Mouse (Mus musculus): ENCODE results near the gene Ptma. TPM values are rescaled to one million over a fixed set of nuclear protein-coding genes. Genes with fewer than 3 reads are reported as not detected.
A peak's percentile ranks its signal among the peaks of the same experiment; 100 is the strongest.

The Ptma gene
- polyA plus RNA-seq, 1 experiment = 2,341 TPM

- H3K4me1 ChIP-seq (replicated peaks; ENCODE audit: control insufficient read depth, insufficient read depth, low read length) = peaks cover 35% of the 10 kb centered on the region
- DNase-seq = no peak
Observed at GRCm38 (mm10) chr1:86520361-86520760, 6.2 kb upstream of the Ptma start.

GRCm38 (mm10) chr1:86522286-86522871 lies 4.1 kb upstream of the Ptma start:
- Histone ChIP-seq H3K4me1 (replicated peaks; ENCODE audit: control insufficient read depth, insufficient read depth, low read length) (peaks cover 32% of the 10 kb centered on the region), H3K27me3 (ENCODE audit: control insufficient read depth, insufficient read depth, low read length) (no peaks in the 10 kb centered on the region), H3K36me3 (ENCODE audit: control insufficient read depth, insufficient read depth, low read length) (no peaks in the 10 kb centered on the region), H3K27ac (ENCODE audit: control insufficient read depth, insufficient read depth, low read length) (peak overlapping the region; percentile 20; the same call in 1 of the 2 replicates), H3K4me3 (ENCODE audit: control insufficient read depth, insufficient read depth, low read length) (no peak overlapping the region)
- no peak for DNase-seq
- 14% methylated on average over 7 of the region's 7 CpGs for WGBS
- TF ChIP-seq POLR2A (IDR thresholded peaks at IDR 0.05; ENCODE audit: control insufficient read depth, extremely low read depth, insufficient read depth, low read length, poor library complexity) (no peak), CTCF (IDR thresholded peaks at IDR 0.05; ENCODE audit: borderline replicate concordance, control insufficient read depth, extremely low read depth, insufficient read depth, low read length, poor library complexity) (no peak)

More at GRCm38 (mm10) chr1:86520361-86520760, 6.2 kb upstream of the Ptma start:
- Histone ChIP-seq H3K4me3 (ENCODE audit: control insufficient read depth, insufficient read depth, low read length) (no peak overlapping the region), H3K27ac (ENCODE audit: control insufficient read depth, insufficient read depth, low read length) (no peak overlapping the region), H3K27me3 (ENCODE audit: control insufficient read depth, insufficient read depth, low read length) (no peaks in the 10 kb centered on the region), H3K36me3 (ENCODE audit: control insufficient read depth, insufficient read depth, low read length) (no peaks in the 10 kb centered on the region)
- WGBS = 76% methylated on average over 7 of the region's 7 CpGs
- TF ChIP-seq CTCF (IDR thresholded peaks at IDR 0.05; ENCODE audit: borderline replicate concordance, control insufficient read depth, extremely low read depth, insufficient read depth, low read length, poor library complexity) = peak; percentile 43; the same call in 1 of the 2 replicates
- no peak for TF ChIP-seq POLR2A (IDR thresholded peaks at IDR 0.05; ENCODE audit: control insufficient read depth, extremely low read depth, insufficient read depth, low read length, poor library complexity)

GRCm38 (mm10) chr1:86523776-86524618 lies 2.5 kb upstream of the Ptma start:
- Histone ChIP-seq H3K4me3 (ENCODE audit: control insufficient read depth, insufficient read depth, low read length) (no peak overlapping the region), H3K4me1 (replicated peaks; ENCODE audit: control insufficient read depth, insufficient read depth, low read length) (peaks cover 32% of the 10 kb centered on the region)
- WGBS = 72% methylated on average over 8 of the region's 8 CpGs

GRCm38 (mm10) chr1:86524619-86525498 lies 1.7 kb upstream of the Ptma start:
- 13% methylated on average over 53 of the region's 53 CpGs for WGBS
- peak; percentile 61; the same call in 1 of the 2 replicates for TF ChIP-seq POLR2A (IDR thresholded peaks at IDR 0.05; ENCODE audit: control insufficient read depth, extremely low read depth, insufficient read depth, low read length, poor library complexity)
- TF ChIP-seq CTCF (IDR thresholded peaks at IDR 0.05; ENCODE audit: borderline replicate concordance, control insufficient read depth, extremely low read depth, insufficient read depth, low read length, poor library complexity) = no peak; the same call in 1 of the 2 replicates
- Histone ChIP-seq H3K4me3 (ENCODE audit: control insufficient read depth, insufficient read depth, low read length) (peak overlapping the region; percentile 50), H3K27ac (ENCODE audit: control insufficient read depth, insufficient read depth, low read length) (peak overlapping the region; percentile 77), H3K27me3 (ENCODE audit: control insufficient read depth, insufficient read depth, low read length) (no peaks in the 10 kb centered on the region), H3K4me1 (replicated peaks; ENCODE audit: control insufficient read depth, insufficient read depth, low read length) (peaks cover 37% of the 10 kb centered on the region), H3K36me3 (ENCODE audit: control insufficient read depth, insufficient read depth, low read length) (peaks cover 10% of the 10 kb centered on the region)
- peak; percentile 99 for DNase-seq

More at GRCm38 (mm10) chr1:86523776-86524618, 2.5 kb upstream of the Ptma start:
- H3K27ac ChIP-seq (ENCODE audit: control insufficient read depth, insufficient read depth, low read length) = no peak overlapping the region
- H3K27me3 ChIP-seq (ENCODE audit: control insufficient read depth, insufficient read depth, low read length) = no peaks in the 10 kb centered on the region
- H3K36me3 ChIP-seq (ENCODE audit: control insufficient read depth, insufficient read depth, low read length) = peaks cover 4% of the 10 kb centered on the region; the same call in 1 of the 2 replicates
- TF ChIP-seq POLR2A (IDR thresholded peaks at IDR 0.05; ENCODE audit: control insufficient read depth, extremely low read depth, insufficient read depth, low read length, poor library complexity) (no peak), CTCF (IDR thresholded peaks at IDR 0.05; ENCODE audit: borderline replicate concordance, control insufficient read depth, extremely low read depth, insufficient read depth, low read length, poor library complexity) (no peak)
- no peak for DNase-seq

GRCm38 (mm10) chr1:86525499-86526115 lies 919 bp upstream of the Ptma start:
- peak; percentile 74 for DNase-seq
- peak; percentile 87; the same call in 1 of the 2 replicates for TF ChIP-seq CTCF (IDR thresholded peaks at IDR 0.05; ENCODE audit: borderline replicate concordance, control insufficient read depth, extremely low read depth, insufficient read depth, low read length, poor library complexity)
- 0 out of 2 replicates have a peak, but pooled peaks have one; percentile 35 for TF ChIP-seq POLR2A (IDR thresholded peaks at IDR 0.05; ENCODE audit: control insufficient read depth, extremely low read depth, insufficient read depth, low read length, poor library complexity)
- under 1% methylated on average over 44 of the region's 44 CpGs for WGBS
- Histone ChIP-seq H3K27me3 (ENCODE audit: control insufficient read depth, insufficient read depth, low read length) (no peaks in the 10 kb centered on the region), H3K4me1 (replicated peaks; ENCODE audit: control insufficient read depth, insufficient read depth, low read length) (peaks cover 33% of the 10 kb centered on the region), H3K36me3 (ENCODE audit: control insufficient read depth, insufficient read depth, low read length) (peaks cover 12% of the 10 kb centered on the region), H3K27ac (ENCODE audit: control insufficient read depth, insufficient read depth, low read length) (peak overlapping the region; percentile 77), H3K4me3 (ENCODE audit: control insufficient read depth, insufficient read depth, low read length) (peak overlapping the region; percentile 50)

Measured in thymus, adult 2 months (tissue).